Comparison of ENCODE assay signal across 12 mouse cellular contexts in the genomic region with DNA sequence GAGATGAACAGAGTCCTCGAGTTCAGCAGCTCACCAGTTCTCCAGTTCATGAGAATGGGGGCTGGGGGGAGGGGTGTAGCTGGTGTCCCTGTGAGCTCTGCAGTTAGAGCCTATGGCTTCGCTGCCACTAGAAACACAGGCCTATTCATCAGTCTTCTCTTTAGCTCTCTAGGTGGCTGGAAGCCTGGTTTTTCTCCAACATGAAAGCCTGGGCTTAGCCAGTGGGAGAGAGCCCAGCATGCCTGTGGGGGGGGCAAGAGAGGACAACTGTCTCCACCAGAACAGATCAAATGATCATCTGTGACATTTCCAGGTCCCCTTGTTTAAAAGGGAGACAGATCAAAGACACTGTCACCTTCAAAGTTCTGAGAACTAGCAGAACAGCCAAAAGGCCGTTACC.
DNase-seq lines count a peak whose midpoint lies in the region; ATAC-seq lines count a peak whose summit lies in the region.
"Had no signal": no experiment of that assay in that cellular context is flagged by ENCODE, and none has a peak within 500 bp of the region (broad histone marks: within the 10 kb centered on the region; RNA-seq: fewer than 3 reads in every experiment).

No protein-coding gene starts in this region.

- ATAC-seq in forebrain, embryonic 11.5 days (replicated peaks; ENCODE audit: low FRiP score), result 0 out of 2 replicates have a peak, but pooled peaks have one; percentile 45
- no peak for ATAC-seq in forebrain, embryonic 12.5 days (ENCODE audit: low FRiP score)
- no peak for ATAC-seq in midbrain, embryonic 14.5 days (ENCODE audit: low FRiP score, low TSS enrichment)
- peak; percentile 60; the same call in 1 of the 2 replicates for ATAC-seq in midbrain, embryonic 15.5 days (replicated peaks)

- H3K27ac ChIP-seq in forebrain, embryonic 11.5 days (ENCODE audit: low read depth, low read length), result no peak overlapping the region
- no peak overlapping the region for H3K27ac ChIP-seq in forebrain, embryonic 12.5 days
- 0 out of 2 replicates have a peak overlapping the region, but pooled peaks have one; percentile 23 for H3K27ac ChIP-seq in midbrain, embryonic 10.5 days (replicated peaks)
- H3K27ac ChIP-seq in midbrain, embryonic 14.5 days (replicated peaks; ENCODE audit: low read depth, low read length), result no peak overlapping the region
- H3K27ac ChIP-seq in midbrain, embryonic 15.5 days, result no peak overlapping the region
- H3K27ac ChIP-seq: embryonic facial prominence, embryonic 12.5 days had no signal

- no peaks in the 10 kb centered on the region for H3K36me3 ChIP-seq in forebrain, embryonic 11.5 days (ENCODE audit: control insufficient read depth, insufficient read depth, low read length)
- H3K36me3 ChIP-seq in forebrain, embryonic 12.5 days (replicated peaks), result no peaks in the 10 kb centered on the region
- no peaks in the 10 kb centered on the region for H3K36me3 ChIP-seq in midbrain, embryonic 10.5 days
- H3K36me3 ChIP-seq in midbrain, embryonic 14.5 days (ENCODE audit: control insufficient read depth, insufficient read depth, low read length), result no peaks in the 10 kb centered on the region
- H3K36me3 ChIP-seq in midbrain, embryonic 15.5 days (replicated peaks), result no peaks in the 10 kb centered on the region
- H3K36me3 ChIP-seq: embryonic facial prominence, embryonic 12.5 days had no signal

- no peaks in the 10 kb centered on the region for H3K9me3 ChIP-seq in forebrain, embryonic 11.5 days (ENCODE audit: control insufficient read depth, low read length)
- no peaks in the 10 kb centered on the region for H3K9me3 ChIP-seq in forebrain, embryonic 12.5 days
- no peaks in the 10 kb centered on the region for H3K9me3 ChIP-seq in midbrain, embryonic 10.5 days (replicated peaks)
- H3K9me3 ChIP-seq in midbrain, embryonic 14.5 days (ENCODE audit: control insufficient read depth, low read length), result no peaks in the 10 kb centered on the region
- H3K9me3 ChIP-seq in midbrain, embryonic 15.5 days, result no peaks in the 10 kb centered on the region
- H3K9me3 ChIP-seq: embryonic facial prominence, embryonic 12.5 days had no signal

- H3K4me3 ChIP-seq in forebrain, embryonic 11.5 days (ENCODE audit: low read depth, low read length), result no peak overlapping the region
- H3K4me3 ChIP-seq in forebrain, embryonic 12.5 days (replicated peaks), result no peak overlapping the region
- no peak overlapping the region for H3K4me3 ChIP-seq in midbrain, embryonic 10.5 days
- H3K4me3 ChIP-seq in midbrain, embryonic 14.5 days (replicated peaks; ENCODE audit: low read depth, low read length), result no peak overlapping the region
- no peak overlapping the region for H3K4me3 ChIP-seq in midbrain, embryonic 15.5 days
- H3K4me3 ChIP-seq: embryonic facial prominence, embryonic 12.5 days had no signal

- H3K9ac ChIP-seq in forebrain, embryonic 11.5 days (ENCODE audit: low read length), result no peak overlapping the region
- H3K9ac ChIP-seq in forebrain, embryonic 12.5 days, result no peak overlapping the region
- no peak overlapping the region for H3K9ac ChIP-seq in midbrain, embryonic 14.5 days (replicated peaks; ENCODE audit: low read length)
- H3K9ac ChIP-seq in midbrain, embryonic 15.5 days, result no peak overlapping the region
- H3K9ac ChIP-seq: embryonic facial prominence, embryonic 12.5 days had no signal

- WGBS in forebrain, embryonic 11.5 days, result 21% methylated on average over 3 of the region's 3 CpGs
- 17% methylated on average over 3 of the region's 3 CpGs for WGBS in forebrain, embryonic 12.5 days
- WGBS in midbrain, embryonic 10.5 days, result 21% methylated on average over 3 of the region's 3 CpGs
- WGBS in midbrain, embryonic 14.5 days, result 15% methylated on average over 3 of the region's 3 CpGs
- WGBS in midbrain, embryonic 15.5 days, result 15% methylated on average over 3 of the region's 3 CpGs

- no peaks in the 10 kb centered on the region for H3K27me3 ChIP-seq in forebrain, embryonic 11.5 days (ENCODE audit: control insufficient read depth, insufficient read depth, low read length)
- H3K27me3 ChIP-seq in forebrain, embryonic 12.5 days, result no peaks in the 10 kb centered on the region
- no peaks in the 10 kb centered on the region for H3K27me3 ChIP-seq in midbrain, embryonic 10.5 days (ENCODE audit: low read depth, poor library complexity, severe bottlenecking)
- H3K27me3 ChIP-seq in midbrain, embryonic 14.5 days (ENCODE audit: control insufficient read depth, insufficient read depth, low read length), result no peaks in the 10 kb centered on the region
- no peaks in the 10 kb centered on the region for H3K27me3 ChIP-seq in midbrain, embryonic 15.5 days (replicated peaks)
- H3K27me3 ChIP-seq: embryonic facial prominence, embryonic 12.5 days had no signal

- no peak for DNase-seq in forebrain, embryonic 11.5 days (ENCODE audit: low spot score)
- DNase-seq in midbrain, embryonic 10.5 days (ENCODE audit: low spot score), result no peak
- DNase-seq in midbrain, embryonic 14.5 days, result no peak
- peak; percentile 47 for DNase-seq in embryo, embryonic 9.5 days (ENCODE audit: extremely low spot score)
- no peak for DNase-seq in thymus, adult 18-20 months
- no peak for DNase-seq in gastrocnemius, postnatal 25 days
- DNase-seq: kidney, adult 9 months; liver; thymus, postnatal 14 days had no signal

- no peak overlapping the region for H3K4me2 ChIP-seq in forebrain, embryonic 11.5 days (ENCODE audit: low read depth, low read length, severe bottlenecking)
- H3K4me2 ChIP-seq in forebrain, embryonic 12.5 days, result no peak overlapping the region
- H3K4me2 ChIP-seq in midbrain, embryonic 14.5 days (ENCODE audit: low read length), result no peak overlapping the region
- H3K4me2 ChIP-seq in midbrain, embryonic 15.5 days, result no peak overlapping the region
- H3K4me2 ChIP-seq: embryonic facial prominence, embryonic 12.5 days had no signal

- H3K4me1 ChIP-seq in forebrain, embryonic 11.5 days (replicated peaks; ENCODE audit: control insufficient read depth, insufficient read depth, low read length), result peaks cover 6% of the 10 kb centered on the region
- H3K4me1 ChIP-seq in forebrain, embryonic 12.5 days, result peaks cover 10% of the 10 kb centered on the region; the same call in 1 of the 2 replicates
- H3K4me1 ChIP-seq in midbrain, embryonic 10.5 days, result peaks cover 19% of the 10 kb centered on the region
- H3K4me1 ChIP-seq in midbrain, embryonic 14.5 days (ENCODE audit: control insufficient read depth, insufficient read depth, low read length), result no peaks in the 10 kb centered on the region
- no peaks in the 10 kb centered on the region for H3K4me1 ChIP-seq in midbrain, embryonic 15.5 days

Comparison
In these comparisons a context has a peak if more than half of its experiments do, and no peak if none do; other contexts are left out.
1. ATAC-seq: peak in forebrain, embryonic 11.5 days (single experiment) and midbrain, embryonic 15.5 days (single experiment); none in forebrain, embryonic 12.5 days (single experiment) and midbrain, embryonic 14.5 days (single experiment).